Mouse (Mus musculus) right cerebral cortex, postnatal 25 days (tissue): Measurements from ENCODE around the gene Med4.
A peak's percentile ranks its signal among the peaks of the same experiment; 100 is the strongest.

Source experiments
- DNase-seq: peaks from one replicate; pipeline ENCODE4 v3.0.0; 2022

Gene Med4

GRCm38 (mm10) chr14:73509765-73510423 lies at the start of gene Med4:
TSS of gene Med4 (plus strand) at chr14:73510025.
- DNase-seq = peak; percentile 91

GRCm38 (mm10) chr14:73460514-73461134 lies 49.2 kb upstream of the Med4 start:
- DNase-seq = no peak

- DNase-seq = no peak
These were observed 47.6 kb upstream of the Med4 start for GRCm38 (mm10) chr14:73462211-73462610.

GRCm38 (mm10) chr14:73467697-73468096 lies 42.1 kb upstream of the Med4 start:
- DNase-seq = no peak

GRCm38 (mm10) chr14:73469506-73469905 lies 40.3 kb upstream of the Med4 start:
- DNase-seq = peak; percentile 74

GRCm38 (mm10) chr14:73470593-73470992 lies 39.2 kb upstream of the Med4 start:
- no peak for DNase-seq

GRCm38 (mm10) chr14:73472205-73472604 lies 37.6 kb upstream of the Med4 start:
- DNase-seq = no peak

- no peak for DNase-seq
These were observed 36.0 kb upstream of the Med4 start for GRCm38 (mm10) chr14:73473670-73474460.

GRCm38 (mm10) chr14:73474636-73475093 lies 35.2 kb upstream of the Med4 start:
- no peak for DNase-seq

- no peak for DNase-seq
These were observed 34.3 kb upstream of the Med4 start for GRCm38 (mm10) chr14:73475506-73475905.

- no peak for DNase-seq
These were observed 33.4 kb upstream of the Med4 start for GRCm38 (mm10) chr14:73476361-73476934.

- DNase-seq = no peak
These were observed 32.7 kb upstream of the Med4 start for GRCm38 (mm10) chr14:73477077-73477476.

GRCm38 (mm10) chr14:73478321-73478720 lies 31.5 kb upstream of the Med4 start:
- DNase-seq = no peak

- no peak for DNase-seq
These were observed 30.1 kb upstream of the Med4 start for GRCm38 (mm10) chr14:73479771-73480170.

GRCm38 (mm10) chr14:73483516-73484229 lies 26.2 kb upstream of the Med4 start:
- DNase-seq = no peak

GRCm38 (mm10) chr14:73484366-73485110 lies 25.3 kb upstream of the Med4 start:
- no peak for DNase-seq

GRCm38 (mm10) chr14:73486641-73487040 lies 23.2 kb upstream of the Med4 start:
- no peak for DNase-seq

- no peak for DNase-seq
These were observed 16.5 kb upstream of the Med4 start for GRCm38 (mm10) chr14:73493356-73493755.

- DNase-seq = no peak
These were observed 15.7 kb upstream of the Med4 start for GRCm38 (mm10) chr14:73494122-73494521.

GRCm38 (mm10) chr14:73495753-73496152 lies 14.1 kb upstream of the Med4 start:
- DNase-seq = no peak

- DNase-seq = no peak
These were observed 8.5 kb upstream of the Med4 start for GRCm38 (mm10) chr14:73501283-73501682.

- DNase-seq = no peak
These were observed 8.1 kb upstream of the Med4 start for GRCm38 (mm10) chr14:73501721-73502120.
